Mouse (Mus musculus) adrenal gland, adult 18-20 months (tissue): ENCODE measurements around the gene Nr2f6. TPM values are rescaled to one million over a fixed set of nuclear protein-coding genes. Genes with fewer than 3 reads are reported as not detected.
"Not testable (repeated sequence)": the region's sequence is repeated elsewhere in the genome, so short reads cannot be mapped to it uniquely, and the experiment has no call there.

Experiments
- DNase-seq, 2 experiments: peaks; one replicate each; pipeline ENCODE4 v3.0.0; 2021 to 2022; ENCODE audit warnings: low spot score in 2 of 2
- total RNA-seq, 2 experiments: library from RNA; stranded (reverse); gene quantifications; 1 replicate in 1 of 2; 2 replicates in 1 of 2; pipeline ENCODE4 v1.2.3; 2021

Nr2f6 gene
- total RNA-seq, 2 experiments from 2014 or later: 63.9 to 76.0 TPM

GRCm38 (mm10) chr8:71369040-71369718 lies 12.6 kb downstream of the Nr2f6 start:
- DNase-seq: no peak

- no peak for DNase-seq
Observed at GRCm38 (mm10) chr8:71368366-71368765, 13.4 kb downstream of the Nr2f6 start.

DNA sequence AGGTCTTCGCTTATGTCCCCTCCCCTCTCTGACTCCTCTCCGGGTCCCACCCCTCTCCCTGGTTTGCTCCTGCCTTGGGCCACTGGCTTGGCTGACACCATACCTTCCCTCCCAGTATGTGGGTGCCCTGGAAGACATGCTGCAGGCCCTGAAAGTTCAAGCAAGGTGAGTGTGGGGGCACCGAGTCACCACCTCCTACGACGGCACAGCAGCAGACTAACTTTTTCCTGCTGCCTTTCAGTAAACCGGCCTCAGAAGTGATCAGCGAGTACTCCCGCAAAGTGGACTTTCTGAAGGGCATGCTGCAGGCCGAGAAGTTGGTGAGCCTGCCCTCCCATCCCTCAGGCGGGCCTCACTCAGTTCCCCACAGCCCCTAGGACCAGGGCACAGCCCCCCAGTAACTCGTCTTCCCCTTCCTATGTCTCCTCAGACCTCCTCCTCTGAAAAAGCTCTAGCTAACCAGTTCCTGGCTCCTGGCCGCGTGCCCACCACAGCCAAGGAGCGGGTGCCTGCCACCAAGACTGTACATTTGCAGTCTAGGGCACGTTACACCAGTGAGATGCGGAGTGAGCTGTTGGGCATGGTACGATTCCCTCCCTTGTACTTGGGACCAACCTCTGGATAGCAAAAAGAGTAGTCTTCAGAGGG lies 14.1 kb downstream of the Nr2f6 start:
- DNase-seq: peak in 1 of 2 experiments; percentile 26

GRCm38 (mm10) chr8:71366771-71367528 lies 14.8 kb downstream of the Nr2f6 start, which contains the start of gene Use1:
Gene Use1 (plus strand): TSS chr8:71366848.
- peak; percentile 85 to 88 for DNase-seq

GRCm38 (mm10) chr8:71358026-71358425 lies 23.7 kb downstream of the Nr2f6 start:
- DNase-seq: no peak

- no peak for DNase-seq
Observed at GRCm38 (mm10) chr8:71351520-71351919, 30.2 kb downstream of the Nr2f6 start.

- no peak for DNase-seq
Observed at GRCm38 (mm10) chr8:71351117-71351516, 30.6 kb downstream of the Nr2f6 start.

DNA sequence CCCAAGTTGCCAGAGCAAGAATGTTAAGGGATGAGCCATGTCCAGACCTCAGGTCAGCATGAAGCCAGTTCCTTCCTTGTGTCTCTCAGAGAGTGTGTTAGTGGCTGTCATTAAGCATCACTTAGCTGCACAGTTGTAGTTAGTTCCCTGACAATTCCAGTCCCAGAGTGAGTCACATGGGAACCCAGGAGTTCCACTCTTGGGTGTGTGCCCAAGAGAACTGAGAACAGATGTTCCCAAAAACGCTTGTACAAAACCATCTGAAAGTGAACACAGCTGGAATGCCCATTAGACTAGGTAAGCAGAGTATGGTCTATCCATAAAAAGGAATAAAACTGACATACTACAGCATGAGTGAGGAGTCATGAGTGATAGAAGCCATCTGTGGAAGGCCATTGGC lies 35.2 kb downstream of the Nr2f6 start:
- DNase-seq: no peak

- DNase-seq: peak in 1 of 2 experiments; percentile 37
Observed at GRCm38 (mm10) chr8:71340625-71341024, 41.1 kb downstream of the Nr2f6 start.

GRCm38 (mm10) chr8:71337834-71338233 lies 43.9 kb downstream of the Nr2f6 start:
- not testable (repeated sequence) for DNase-seq

DNA sequence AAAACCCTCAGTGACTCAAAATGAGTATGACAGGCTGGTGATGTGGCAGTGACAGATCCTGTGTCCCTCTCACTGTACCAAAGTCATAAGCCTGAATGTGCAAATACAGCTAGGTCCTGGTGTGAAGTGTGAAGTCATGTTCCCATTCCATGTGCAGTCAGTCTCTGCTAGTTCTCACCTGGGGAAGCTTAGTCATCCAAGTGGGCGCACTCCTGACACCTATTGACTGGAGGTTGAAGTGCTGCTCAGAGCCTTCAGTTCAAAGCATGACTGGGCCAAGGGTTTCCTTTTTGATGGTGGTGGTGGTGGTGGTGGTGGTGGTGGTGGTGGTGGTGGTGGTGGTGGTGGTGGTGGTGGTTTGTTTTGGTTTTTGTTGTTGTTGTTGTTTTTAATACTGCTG lies 56.9 kb downstream of the Nr2f6 start:
- no peak for DNase-seq

Other genes starting within 250 kb of the Nr2f6 start
- 10 to 100 TPM; 32.3 to 33.9 TPM for gene Myo9b, start 109.2 kb downstream of the Nr2f6 start, total RNA-seq
- 10 to 100 TPM; 11.1 to 12.8 TPM for gene Haus8, start 109.0 kb downstream of the Nr2f6 start, total RNA-seq
- gene Use1, start 15.1 kb downstream of the Nr2f6 start, total RNA-seq: 100 to 1,000 TPM; 203 to 204 TPM
- 10 to 100 TPM; 14.4 to 18.6 TPM for gene Ocel1, start 10.7 kb downstream of the Nr2f6 start, total RNA-seq
- gene Ushbp1, start 13.8 kb upstream of the Nr2f6 start, total RNA-seq: 10 to 100 TPM; 14.0 to 16.5 TPM
- 100 to 1,000 TPM in 1 of 2 experiments, 10 to 100 TPM in 1; 97.9 to 107 TPM for gene Babam1, start 14.9 kb upstream of the Nr2f6 start, total RNA-seq
- gene Ankle1, start 24.1 kb upstream of the Nr2f6 start, total RNA-seq: under 1 TPM; 0.33 to 0.48 TPM
- gene Abhd8, start 81.7 kb upstream of the Nr2f6 start, total RNA-seq: 10 to 100 TPM; 43.5 to 72.2 TPM
- gene Mrpl34, start 83.0 kb upstream of the Nr2f6 start, total RNA-seq: 100 to 1,000 TPM; 103 to 130 TPM
- gene Dda1, start 87.2 kb upstream of the Nr2f6 start, total RNA-seq: 10 to 100 TPM; 63.8 to 67.8 TPM
- gene Ano8, start 104.0 kb upstream of the Nr2f6 start, total RNA-seq: 10 to 100 TPM; 13.6 to 13.9 TPM
- gene Gtpbp3, start 106.1 kb upstream of the Nr2f6 start, total RNA-seq: 10 to 100 TPM; 19.0 to 22.8 TPM
- 100 to 1,000 TPM; 139 to 206 TPM for gene Plvap, start 129.8 kb upstream of the Nr2f6 start, total RNA-seq
- gene Ccdc194, start 143.8 kb upstream of the Nr2f6 start, total RNA-seq: not detected
- gene Bst2, start 155.5 kb upstream of the Nr2f6 start, total RNA-seq: 10 to 100 TPM; 64.5 to 77.9 TPM
- 10 to 100 TPM; 64.6 to 72.0 TPM for gene Mvb12a, start 161.0 kb upstream of the Nr2f6 start, total RNA-seq
- gene Tmem221, start 176.9 kb upstream of the Nr2f6 start, total RNA-seq: 1 to 10 TPM; 3.6 to 7.4 TPM
- gene Nxnl1, start 184.6 kb upstream of the Nr2f6 start, total RNA-seq: 1 to 10 TPM in 1 of 2 experiments, under 1 TPM in 1; 0.64 to 1.0 TPM
- 100 to 1,000 TPM; 141 to 234 TPM for gene Slc27a1, start 186.9 kb upstream of the Nr2f6 start, total RNA-seq
- gene Pgls, start 210.2 kb upstream of the Nr2f6 start, total RNA-seq: 100 to 1,000 TPM; 122 to 137 TPM
- 1 to 10 TPM; 2.9 to 3.5 TPM for gene Fam129c, start 215.7 kb upstream of the Nr2f6 start, total RNA-seq
- gene Colgalt1, start 229.0 kb upstream of the Nr2f6 start, total RNA-seq: 10 to 100 TPM; 48.4 to 61.1 TPM